Mouse (Mus musculus): ENCODE measurements around the gene Btnl2.

Gene Btnl2

DNA sequence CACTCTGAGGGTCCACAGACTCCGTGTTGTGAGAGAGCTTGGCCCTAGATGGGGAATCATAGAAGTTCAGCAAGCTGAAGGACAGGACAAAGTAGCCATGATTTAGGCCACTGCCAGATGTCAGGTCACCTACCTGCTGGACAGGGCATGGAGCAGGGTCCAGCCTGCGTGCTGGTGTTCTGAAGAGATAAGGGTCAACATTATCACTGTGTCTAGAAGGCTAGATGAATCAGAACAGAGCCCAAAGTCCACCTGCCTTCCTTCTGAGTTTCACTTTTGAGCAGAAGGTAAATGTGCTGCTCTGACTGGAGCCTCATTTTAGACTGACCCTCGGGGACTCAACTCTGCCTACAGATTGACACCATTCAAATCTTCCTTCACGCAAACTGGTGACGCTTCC lies at the start of gene Btnl2:
TSS of gene Btnl2 (plus strand) at position 284 of the 400 bp plus-strand sequence.
- in situ Hi-C loops (cut with MboI, MseI) = loop anchor here (10.0 kb wide), 1 partner anchor 110 kb away; no protein-coding TSS in a partner anchor

- in situ Hi-C loops (cut with MboI, MseI) = no loop called here
Measured at GRCm38 (mm10) chr17:34305380-34306030, 49.1 kb upstream of the Btnl2 start, which contains the start of gene H2-Eb1. H2-Eb1 (plus strand) TSS chr17:34305867.

- in situ Hi-C loops (cut with MboI, MseI) = no loop called here
Measured at GRCm38 (mm10) chr17:34306407-34306806, 48.2 kb upstream of the Btnl2 start.

DNA sequence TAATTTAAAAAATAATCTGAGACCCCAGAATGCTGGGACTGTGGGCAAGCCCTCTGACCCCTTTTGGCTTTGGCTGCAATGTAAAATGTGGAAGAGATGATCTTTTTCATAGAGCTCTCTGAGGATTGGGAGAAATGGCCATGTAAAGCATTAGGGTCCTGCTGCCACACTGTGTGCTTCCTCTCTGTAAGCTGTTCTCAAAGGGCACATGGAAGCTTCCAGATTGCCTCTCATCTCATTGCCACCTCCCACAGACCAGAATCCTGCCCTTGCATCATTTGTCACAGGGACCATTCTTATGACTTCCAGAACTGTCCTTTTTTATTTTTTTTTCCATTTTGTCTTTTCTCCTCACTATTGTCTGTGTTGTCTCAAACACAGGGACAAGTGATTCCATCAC lies 47.4 kb upstream of the Btnl2 start:
- in situ Hi-C loops (cut with MboI, MseI) = no loop called here

DNA sequence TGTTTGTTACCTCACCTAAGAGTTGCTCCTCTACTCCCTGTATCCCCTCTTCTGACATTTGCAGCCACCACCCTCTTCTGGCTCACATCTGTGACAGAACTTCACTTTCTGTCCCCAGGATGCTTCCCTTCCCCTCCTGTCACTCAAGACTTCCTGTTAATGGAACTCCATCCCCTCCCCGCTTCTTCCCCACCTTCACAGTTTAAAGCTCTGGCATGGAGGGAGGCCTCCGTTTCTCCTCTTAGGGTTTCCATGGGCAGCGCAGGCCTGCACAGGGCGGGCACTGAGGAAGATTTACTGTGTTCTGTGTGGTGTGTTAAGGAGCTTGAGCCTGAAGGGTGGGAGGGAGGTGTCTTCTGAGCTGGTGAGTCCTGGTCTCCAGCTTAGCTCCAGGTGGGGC lies 46.5 kb upstream of the Btnl2 start:
- in situ Hi-C loops (cut with MboI, MseI) = no loop called here

- in situ Hi-C loops (cut with MboI, MseI) = no loop called here
Measured at GRCm38 (mm10) chr17:34309225-34309624, 45.4 kb upstream of the Btnl2 start.

DNA sequence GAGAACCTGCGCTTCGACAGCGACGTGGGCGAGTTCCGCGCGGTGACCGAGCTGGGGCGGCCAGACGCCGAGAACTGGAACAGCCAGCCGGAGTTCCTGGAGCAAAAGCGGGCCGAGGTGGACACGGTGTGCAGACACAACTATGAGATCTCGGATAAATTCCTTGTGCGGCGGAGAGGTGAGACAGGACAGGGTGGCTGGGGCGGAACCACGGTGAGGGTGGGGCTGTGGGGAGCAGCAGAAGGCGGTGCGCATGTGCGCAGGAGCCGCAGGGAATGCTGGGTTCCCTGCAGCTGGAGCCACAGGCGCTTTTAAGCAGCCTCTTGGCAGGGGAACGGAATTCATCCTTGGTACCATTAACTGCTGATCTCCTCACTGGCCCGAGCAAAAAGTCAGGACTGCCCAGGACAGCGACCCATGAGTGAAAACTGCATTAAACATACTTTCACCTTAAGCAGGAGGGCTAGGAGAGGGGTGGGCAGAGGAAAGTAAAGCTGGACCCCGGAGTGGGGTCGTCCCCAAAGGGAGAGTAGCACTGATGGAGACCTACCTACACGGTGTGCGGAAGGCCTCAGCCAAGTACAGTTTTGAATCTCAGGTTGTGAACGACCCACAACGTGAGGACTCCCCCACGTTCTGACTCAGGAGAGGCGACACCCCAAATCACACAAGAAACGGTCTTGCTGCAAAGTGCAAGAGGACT lies 44.8 kb upstream of the Btnl2 start:
- in situ Hi-C loops (cut with MboI, MseI) = loop anchor here (5.0 kb wide), 1 partner anchor 43 kb away; no protein-coding TSS in a partner anchor

- in situ Hi-C loops (cut with MboI, MseI) = loop anchor here (5.0 kb wide), 1 partner anchor 43 kb away; no protein-coding TSS in a partner anchor
Measured at GRCm38 (mm10) chr17:34310526-34310925, 44.1 kb upstream of the Btnl2 start.

- in situ Hi-C loops (cut with MboI, MseI) = loop anchor here (5.0 kb wide), 1 partner anchor 45 kb away; no protein-coding TSS in a partner anchor
Measured at GRCm38 (mm10) chr17:34312185-34312584, 42.4 kb upstream of the Btnl2 start.

GRCm38 (mm10) chr17:34313393-34313792 lies 41.2 kb upstream of the Btnl2 start:
- in situ Hi-C loops (cut with MboI, MseI) = loop anchor here (5.0 kb wide), 1 partner anchor 46 kb away; no protein-coding TSS in a partner anchor

DNA sequence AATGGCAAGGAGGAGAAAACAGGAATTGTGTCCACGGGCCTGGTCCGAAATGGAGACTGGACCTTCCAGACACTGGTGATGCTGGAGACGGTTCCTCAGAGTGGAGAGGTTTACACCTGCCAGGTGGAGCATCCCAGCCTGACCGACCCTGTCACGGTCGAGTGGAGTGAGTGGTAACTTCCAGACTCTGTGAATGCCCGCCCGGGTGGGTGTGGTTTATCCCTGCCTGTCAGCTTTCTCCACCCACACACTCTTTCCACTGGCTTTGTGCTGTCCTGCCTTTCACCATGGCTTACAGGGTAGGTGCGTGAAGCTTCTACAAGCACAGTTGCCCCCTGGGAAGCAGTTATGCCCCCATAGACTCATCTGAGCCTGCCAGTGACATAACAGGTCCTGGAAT lies 40.3 kb upstream of the Btnl2 start:
- in situ Hi-C loops (cut with MboI, MseI) = loop anchor here (5.0 kb wide), 1 partner anchor 47 kb away; no protein-coding TSS in a partner anchor

GRCm38 (mm10) chr17:34315512-34315911 lies 39.1 kb upstream of the Btnl2 start:
- in situ Hi-C loops (cut with MboI, MseI) = no loop called here

GRCm38 (mm10) chr17:34316697-34317096 lies 37.9 kb upstream of the Btnl2 start:
- in situ Hi-C loops (cut with MboI, MseI) = no loop called here

- in situ Hi-C loops (cut with MboI, MseI) = no loop called here
Measured at GRCm38 (mm10) chr17:34317275-34317674, 37.3 kb upstream of the Btnl2 start.

GRCm38 (mm10) chr17:34325436-34325835 lies 29.2 kb upstream of the Btnl2 start, which contains the start of gene H2-Eb2:
H2-Eb2 (plus strand) TSS chr17:34325665.
- in situ Hi-C loops (cut with MboI, MseI) = no loop called here

GRCm38 (mm10) chr17:34326373-34326772 lies 28.2 kb upstream of the Btnl2 start:
- in situ Hi-C loops (cut with MboI, MseI) = no loop called here

DNA sequence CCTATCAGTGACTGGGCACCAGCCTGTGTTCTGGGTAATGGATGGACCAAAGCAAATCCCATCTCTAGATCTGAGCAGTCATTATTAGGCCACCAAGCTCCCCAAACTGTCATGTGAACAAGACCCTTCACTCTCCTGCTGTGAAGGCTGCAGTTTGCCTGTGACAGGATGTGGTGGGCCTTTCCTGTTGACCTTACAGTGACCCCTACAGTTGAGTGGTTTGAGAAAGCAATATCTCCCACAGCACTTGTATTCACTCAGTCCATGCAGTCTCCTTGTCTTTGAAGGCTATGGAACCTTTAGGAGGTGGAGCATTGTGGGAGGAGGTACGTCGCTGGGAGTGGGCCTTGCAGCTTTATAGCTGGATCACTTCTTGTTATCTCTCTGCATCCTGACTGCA lies 24.8 kb upstream of the Btnl2 start:
- in situ Hi-C loops (cut with MboI, MseI) = no loop called here

DNA sequence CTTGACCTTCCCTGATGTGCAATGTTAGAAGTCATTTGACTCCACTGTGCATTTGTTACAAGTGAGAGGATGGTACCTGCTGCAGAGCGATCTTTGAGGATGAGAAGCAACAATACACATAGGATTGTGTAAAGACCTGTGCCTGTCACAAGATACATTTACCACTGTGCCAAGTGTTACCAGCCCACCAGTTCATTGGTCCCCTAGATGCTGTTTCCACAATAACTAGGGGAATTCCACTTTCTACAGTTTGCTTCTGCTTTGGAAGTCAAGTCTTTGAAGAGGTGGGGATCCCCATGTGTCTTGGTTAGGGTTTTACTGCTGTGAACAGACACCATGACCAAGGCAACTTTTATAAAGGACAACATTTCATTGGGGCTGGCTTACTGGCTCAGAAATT lies 23.4 kb upstream of the Btnl2 start:
- in situ Hi-C loops (cut with MboI, MseI) = no loop called here

DNA sequence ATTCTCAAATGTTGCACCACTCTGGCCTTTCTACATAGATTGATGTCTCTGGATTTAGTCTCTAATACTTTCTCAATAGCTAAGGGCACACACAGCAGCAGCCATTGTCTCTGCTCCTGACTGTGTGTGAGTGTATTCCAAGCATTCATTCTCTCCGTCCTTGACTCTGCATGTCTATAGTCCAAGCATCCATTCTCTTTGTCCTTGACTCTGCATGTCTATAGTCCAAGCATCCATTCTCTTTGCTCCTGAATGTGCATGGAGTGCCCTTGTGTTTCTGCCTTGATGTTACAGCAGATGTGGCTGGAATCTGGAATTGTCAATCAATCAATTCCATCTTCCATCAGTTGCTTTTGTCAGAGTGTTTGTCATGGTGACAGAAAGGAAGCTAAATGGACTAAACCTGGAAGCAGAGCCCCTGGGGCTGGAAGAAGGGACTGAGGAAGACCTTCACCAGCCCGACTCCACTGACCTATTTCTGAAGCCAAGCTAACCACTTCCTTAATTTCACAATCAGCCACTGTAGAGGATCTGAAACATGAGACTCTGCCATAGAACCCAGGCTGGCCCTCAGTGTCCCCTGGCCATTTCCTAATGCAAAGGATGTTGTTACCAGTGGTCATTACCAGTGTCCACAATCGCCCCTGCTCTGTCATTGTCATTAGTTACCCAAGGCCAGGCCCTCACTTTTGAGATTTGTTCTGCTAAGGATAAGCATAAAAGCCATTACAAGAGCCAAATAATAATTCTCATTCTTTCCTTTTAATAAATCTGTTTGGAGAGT lies 13.8 kb upstream of the Btnl2 start:
- in situ Hi-C loops (cut with MboI, MseI) = no loop called here

DNA sequence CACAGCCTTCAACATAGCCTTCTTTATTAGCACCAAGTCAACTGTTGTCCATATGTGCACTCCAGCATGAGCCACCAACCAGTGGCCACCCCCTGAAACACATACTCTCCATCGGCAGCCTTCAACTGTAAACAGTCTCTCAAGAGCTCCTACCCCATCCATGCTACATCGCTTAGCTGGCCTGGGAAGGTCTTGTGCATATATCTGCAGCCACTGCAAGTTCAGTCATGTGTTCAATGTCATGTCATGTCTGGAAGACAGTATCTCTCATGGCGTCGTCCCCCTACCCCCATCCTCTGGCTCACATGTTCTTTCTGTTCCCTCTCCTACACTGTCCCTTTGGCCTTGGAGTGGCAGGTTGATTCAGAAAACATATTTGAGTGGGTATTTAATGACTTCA lies 9.7 kb upstream of the Btnl2 start:
- in situ Hi-C loops (cut with MboI, MseI) = no loop called here

DNA sequence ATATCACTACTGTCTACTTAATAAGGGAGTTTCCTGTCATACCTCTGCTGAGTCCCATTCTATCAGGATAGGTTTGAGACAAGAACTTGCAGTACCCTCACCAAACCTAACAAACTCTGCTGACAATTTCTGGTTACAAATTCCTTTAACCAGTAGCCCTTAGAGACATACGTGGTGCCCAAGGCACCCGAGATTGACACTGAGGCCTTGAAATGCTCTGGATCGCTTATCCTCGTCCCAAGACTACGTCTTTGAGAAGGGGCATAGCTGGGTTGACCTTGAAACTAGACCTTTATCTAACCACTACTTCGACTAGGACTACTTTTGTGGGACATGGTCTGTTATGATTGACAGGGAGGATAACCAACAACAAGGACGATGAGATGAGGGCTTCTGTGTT lies 9.1 kb upstream of the Btnl2 start:
- in situ Hi-C loops (cut with MboI, MseI) = no loop called here

- in situ Hi-C loops (cut with MboI, MseI) = no loop called here
Measured at GRCm38 (mm10) chr17:34346041-34346440, 8.6 kb upstream of the Btnl2 start.

Measured in T-helper 1 cell (primary cell).